Mouse (Mus musculus): ENCODE measurements around the gene Aldh1l1. TPM values are rescaled to one million over a fixed set of nuclear protein-coding genes. Genes with fewer than 3 reads are reported as not detected.

The Aldh1l1 gene
- 8.0 and 11.6 TPM in 2 replicates for polyA plus RNA-seq (2016; fragmentation: Nextera tagmentation; extraction: Ambion mirVana)

- no peaks in the 10 kb centered on the region for H3K4me1 ChIP-seq
- no peaks in the 10 kb centered on the region for H3K27me3 ChIP-seq (replicated peaks)
- no peak within 1 kb of the TSS for H3K9ac ChIP-seq
- 67% methylated on average over 12 of the region's 12 CpGs for WGBS (ENCODE audit: insufficient replicate concordance)
- ATAC-seq: no peak
- no peaks in the 10 kb centered on the region for H3K36me3 ChIP-seq
- no peak within 1 kb of the TSS for H3K27ac ChIP-seq
- H3K4me3 ChIP-seq: no peak within 1 kb of the TSS
- H3K9me3 ChIP-seq (replicated peaks): no peaks in the 10 kb centered on the region
- H3K4me2 ChIP-seq: no peak within 1 kb of the TSS
Observed at GRCm38 (mm10) chr6:90486176-90486921, at the start of gene Aldh1l1. Gene Aldh1l1, plus strand, starts transcription at chr6:90486427.

- H3K27ac ChIP-seq: no peak overlapping the region
- H3K9ac ChIP-seq: no peak overlapping the region
- no peaks in the 10 kb centered on the region; the same call in 1 of the 2 replicates for H3K27me3 ChIP-seq (replicated peaks)
- no peaks in the 10 kb centered on the region for H3K9me3 ChIP-seq (replicated peaks)
- H3K4me3 ChIP-seq: no peak overlapping the region
- H3K4me2 ChIP-seq: no peak overlapping the region
- H3K36me3 ChIP-seq: no peaks in the 10 kb centered on the region
- ATAC-seq: no peak
- H3K4me1 ChIP-seq: no peaks in the 10 kb centered on the region
- 72% methylated on average over 3 of the region's 3 CpGs for WGBS (ENCODE audit: insufficient replicate concordance)
Observed at GRCm38 (mm10) chr6:90437041-90437440, 49.2 kb upstream of the Aldh1l1 start.

GRCm38 (mm10) chr6:90446883-90447282 is 39.3 kb upstream of the Aldh1l1 start:
- Histone ChIP-seq H3K4me2 (no peak overlapping the region), H3K9ac (no peak overlapping the region), H3K9me3 (replicated peaks) (no peaks in the 10 kb centered on the region), H3K27me3 (replicated peaks) (no peaks in the 10 kb centered on the region), H3K36me3 (no peaks in the 10 kb centered on the region), H3K27ac (no peak overlapping the region), H3K4me3 (no peak overlapping the region), H3K4me1 (no peaks in the 10 kb centered on the region)
- ATAC-seq: no peak
- 53% methylated on average over 4 of the region's 4 CpGs for WGBS (ENCODE audit: insufficient replicate concordance)

GRCm38 (mm10) chr6:90450179-90450578 is 36.0 kb upstream of the Aldh1l1 start:
- WGBS (ENCODE audit: insufficient replicate concordance): 19% methylated on average over 7 of the region's 7 CpGs
- Histone ChIP-seq H3K9me3 (replicated peaks) (no peaks in the 10 kb centered on the region), H3K9ac (no peak overlapping the region), H3K27ac (no peak overlapping the region), H3K4me3 (no peak overlapping the region), H3K27me3 (replicated peaks) (no peaks in the 10 kb centered on the region), H3K36me3 (no peaks in the 10 kb centered on the region), H3K4me2 (no peak overlapping the region), H3K4me1 (no peaks in the 10 kb centered on the region)
- ATAC-seq: 0 out of 2 replicates have a peak, but pooled peaks have one; percentile 30

- ATAC-seq: no peak
- H3K4me2 ChIP-seq: no peak overlapping the region
- no peaks in the 10 kb centered on the region for H3K27me3 ChIP-seq (replicated peaks)
- WGBS (ENCODE audit: insufficient replicate concordance): 60% methylated on average over 5 of the region's 5 CpGs
- H3K27ac ChIP-seq: no peak overlapping the region
- H3K36me3 ChIP-seq: no peaks in the 10 kb centered on the region
- H3K4me3 ChIP-seq: no peak overlapping the region
- no peaks in the 10 kb centered on the region for H3K9me3 ChIP-seq (replicated peaks)
- H3K4me1 ChIP-seq: no peaks in the 10 kb centered on the region
- no peak overlapping the region for H3K9ac ChIP-seq
Observed at GRCm38 (mm10) chr6:90450697-90451096, 35.5 kb upstream of the Aldh1l1 start.

- Histone ChIP-seq H3K27ac (no peak overlapping the region), H3K9me3 (replicated peaks) (no peaks in the 10 kb centered on the region), H3K4me3 (no peak overlapping the region), H3K4me1 (no peaks in the 10 kb centered on the region), H3K4me2 (no peak overlapping the region), H3K9ac (no peak overlapping the region), H3K36me3 (no peaks in the 10 kb centered on the region), H3K27me3 (replicated peaks) (no peaks in the 10 kb centered on the region)
- WGBS (ENCODE audit: insufficient replicate concordance): 74% methylated on average over 5 of the region's 5 CpGs
- ATAC-seq: no peak
Observed at GRCm38 (mm10) chr6:90451512-90451911, 34.7 kb upstream of the Aldh1l1 start.

GRCm38 (mm10) chr6:90452603-90453002 is 33.6 kb upstream of the Aldh1l1 start:
- no peaks in the 10 kb centered on the region for H3K9me3 ChIP-seq (replicated peaks)
- H3K27me3 ChIP-seq (replicated peaks): 0 out of 2 replicates have a peak, but pooled peaks cover 3% of the 10 kb centered on the region
- H3K9ac ChIP-seq: no peak overlapping the region
- no peak overlapping the region for H3K27ac ChIP-seq
- no peak for ATAC-seq
- H3K4me3 ChIP-seq: no peak overlapping the region
- no peaks in the 10 kb centered on the region for H3K36me3 ChIP-seq
- no peaks in the 10 kb centered on the region for H3K4me1 ChIP-seq
- H3K4me2 ChIP-seq: no peak overlapping the region

- Histone ChIP-seq H3K4me1 (no peaks in the 10 kb centered on the region), H3K9ac (no peak overlapping the region), H3K9me3 (replicated peaks) (no peaks in the 10 kb centered on the region), H3K4me3 (no peak overlapping the region), H3K4me2 (no peak overlapping the region), H3K27ac (no peak overlapping the region), H3K27me3 (replicated peaks) (0 out of 2 replicates have a peak, but pooled peaks cover 3% of the 10 kb centered on the region), H3K36me3 (no peaks in the 10 kb centered on the region)
- WGBS (ENCODE audit: insufficient replicate concordance): 63% methylated on average over 5 of the region's 5 CpGs
- ATAC-seq: no peak
Observed at GRCm38 (mm10) chr6:90453751-90454150, 32.5 kb upstream of the Aldh1l1 start.

- peaks cover 35% of the 10 kb centered on the region for H3K27me3 ChIP-seq (replicated peaks)
- no peak overlapping the region for H3K9ac ChIP-seq
- ATAC-seq: no peak
- H3K9me3 ChIP-seq (replicated peaks): no peaks in the 10 kb centered on the region
- H3K4me1 ChIP-seq: no peaks in the 10 kb centered on the region; the same call in 1 of the 2 replicates
- H3K4me2 ChIP-seq: no peak overlapping the region
- H3K36me3 ChIP-seq: no peaks in the 10 kb centered on the region
- no peak overlapping the region for H3K27ac ChIP-seq
- 66% methylated on average over 2 of the region's 2 CpGs for WGBS (ENCODE audit: insufficient replicate concordance)
- no peak overlapping the region for H3K4me3 ChIP-seq
Observed at GRCm38 (mm10) chr6:90457421-90457820, 28.8 kb upstream of the Aldh1l1 start.

GRCm38 (mm10) chr6:90461181-90461580 is 25.0 kb upstream of the Aldh1l1 start:
- H3K9ac ChIP-seq: no peak overlapping the region
- ATAC-seq: no peak
- H3K27me3 ChIP-seq (replicated peaks): peaks cover 66% of the 10 kb centered on the region
- H3K4me1 ChIP-seq: peaks cover 7% of the 10 kb centered on the region; the same call in 1 of the 2 replicates
- H3K4me2 ChIP-seq: no peak overlapping the region
- no peaks in the 10 kb centered on the region for H3K36me3 ChIP-seq
- no peaks in the 10 kb centered on the region for H3K9me3 ChIP-seq (replicated peaks)
- H3K27ac ChIP-seq: no peak overlapping the region
- H3K4me3 ChIP-seq: no peak overlapping the region
- 37% methylated on average over 2 of the region's 2 CpGs for WGBS (ENCODE audit: insufficient replicate concordance)

- H3K4me2 ChIP-seq: peak overlapping the region; percentile 73
- no peak for ATAC-seq
- no peaks in the 10 kb centered on the region for H3K36me3 ChIP-seq
- H3K9me3 ChIP-seq (replicated peaks): no peaks in the 10 kb centered on the region
- H3K27me3 ChIP-seq (replicated peaks): peaks cover 66% of the 10 kb centered on the region
- H3K4me3 ChIP-seq: peak overlapping the region; percentile 56
- no peak overlapping the region for H3K9ac ChIP-seq
- 13% methylated on average over 12 of the region's 12 CpGs for WGBS (ENCODE audit: insufficient replicate concordance)
- peaks cover 7% of the 10 kb centered on the region; the same call in 1 of the 2 replicates for H3K4me1 ChIP-seq
- no peak overlapping the region for H3K27ac ChIP-seq
Observed at GRCm38 (mm10) chr6:90461771-90462170, 24.5 kb upstream of the Aldh1l1 start.

GRCm38 (mm10) chr6:90462181-90462706 is 24.0 kb upstream of the Aldh1l1 start, which contains the start of gene Klf15:
Gene Klf15, plus strand, starts transcription at chr6:90462576.
- Histone ChIP-seq H3K9ac (peak within 1 kb of the TSS; percentile 52), H3K27me3 (replicated peaks) (peaks cover 66% of the 10 kb centered on the region), H3K4me1 (peaks cover 7% of the 10 kb centered on the region; the same call in 1 of the 2 replicates), H3K4me2 (peak within 1 kb of the TSS; percentile 73), H3K36me3 (no peaks in the 10 kb centered on the region), H3K27ac (peak within 1 kb of the TSS; percentile 67), H3K9me3 (replicated peaks) (no peaks in the 10 kb centered on the region), H3K4me3 (peak within 1 kb of the TSS; percentile 56)
- WGBS (ENCODE audit: insufficient replicate concordance): under 1% methylated on average over 65 of the region's 70 CpGs
- ATAC-seq: 0 out of 2 replicates have a peak, but pooled peaks have one; percentile 6
